Mouse (Mus musculus) brain, embryonic 14.5 days (tissue): ENCODE data around the gene Gad2. TPM values are rescaled to one million over a fixed set of nuclear protein-coding genes. Genes with fewer than 3 reads are reported as not detected.

Experiments
- DNase-seq: peaks from one replicate; pipeline ENCODE4 v3.0.0-alpha.2; 2011; ENCODE audit warnings: low read depth
- CTCF ChIP-seq: fragments of 200-500 bp; IDR thresholded peaks from 2 replicates; pipeline ENCODE4 v1.5.1; 2012; ENCODE audit warnings: inconsistent platforms, mild to moderate bottlenecking, moderate library complexity, borderline replicate concordance; ENCODE audit not compliant: insufficient read depth, insufficient read length; ENCODE audit errors: extremely low read depth
- POLR2A ChIP-seq: fragments of 200-500 bp; IDR thresholded peaks from 2 replicates; pipeline ENCODE4 v1.6.1; 2012; ENCODE audit warnings: mild to moderate bottlenecking, inconsistent platforms, borderline replicate concordance; ENCODE audit not compliant: poor library complexity, insufficient read depth, insufficient read length, severe bottlenecking; ENCODE audit errors: extremely low read depth
- polyA plus RNA-seq: library from polyadenylated mRNA; depleted of rRNA; stranded (reverse); fragments of >200 nt; gene quantifications from 2 replicates; pipeline ENCODE4 v1.2.3, GENCODE M21; 2012

The Gad2 gene
- polyA plus RNA-seq, 1 experiment, result 49.5 TPM

DNA sequence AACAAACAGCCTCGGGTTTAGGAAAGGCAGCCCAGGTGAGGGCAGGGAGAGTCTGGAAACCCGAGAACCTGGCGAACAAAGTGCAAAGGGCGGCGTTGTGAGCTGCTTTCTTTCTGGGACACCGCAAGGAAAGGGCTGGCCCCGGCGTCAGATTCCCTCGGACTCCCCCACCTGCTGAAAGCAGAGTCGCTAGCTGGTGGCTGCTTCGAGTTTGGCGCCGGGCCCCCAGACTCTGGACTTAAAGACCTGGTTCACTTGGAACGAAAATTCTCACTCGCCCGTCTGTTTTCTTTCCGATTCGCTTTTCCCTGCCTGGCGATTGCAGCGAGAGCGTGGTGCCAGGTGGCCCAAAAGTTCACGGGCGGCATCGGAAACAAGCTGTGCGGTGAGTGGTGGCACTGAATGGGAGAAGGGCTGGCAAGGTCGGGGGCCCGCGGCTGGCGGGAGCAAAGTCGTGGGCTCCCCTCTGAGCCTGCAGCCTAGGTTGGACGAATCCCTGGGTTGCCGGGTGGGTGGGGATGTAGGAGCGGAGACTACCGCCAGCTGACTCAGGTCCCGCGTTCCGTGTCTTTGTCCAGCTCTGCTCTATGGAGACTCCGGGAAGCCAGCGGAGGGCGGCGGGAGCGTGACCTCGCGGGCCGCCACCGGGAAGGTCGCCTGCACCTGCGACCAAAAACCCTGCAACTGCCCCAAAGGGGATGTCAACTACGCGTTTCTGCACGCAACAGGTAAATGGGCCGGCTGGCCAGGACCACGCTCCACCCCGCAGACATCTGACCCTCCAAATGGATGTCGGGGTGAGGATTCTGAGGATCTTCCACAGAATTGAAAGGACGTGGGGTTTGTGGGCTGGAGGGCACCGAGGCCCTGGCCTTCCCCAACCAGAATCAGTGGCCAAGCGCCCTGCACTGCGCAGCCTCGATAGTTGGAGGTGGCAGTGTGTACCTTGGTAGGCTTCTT, 1.4 kb downstream of the Gad2 start:
- DNase-seq, result peak; percentile 53

DNA sequence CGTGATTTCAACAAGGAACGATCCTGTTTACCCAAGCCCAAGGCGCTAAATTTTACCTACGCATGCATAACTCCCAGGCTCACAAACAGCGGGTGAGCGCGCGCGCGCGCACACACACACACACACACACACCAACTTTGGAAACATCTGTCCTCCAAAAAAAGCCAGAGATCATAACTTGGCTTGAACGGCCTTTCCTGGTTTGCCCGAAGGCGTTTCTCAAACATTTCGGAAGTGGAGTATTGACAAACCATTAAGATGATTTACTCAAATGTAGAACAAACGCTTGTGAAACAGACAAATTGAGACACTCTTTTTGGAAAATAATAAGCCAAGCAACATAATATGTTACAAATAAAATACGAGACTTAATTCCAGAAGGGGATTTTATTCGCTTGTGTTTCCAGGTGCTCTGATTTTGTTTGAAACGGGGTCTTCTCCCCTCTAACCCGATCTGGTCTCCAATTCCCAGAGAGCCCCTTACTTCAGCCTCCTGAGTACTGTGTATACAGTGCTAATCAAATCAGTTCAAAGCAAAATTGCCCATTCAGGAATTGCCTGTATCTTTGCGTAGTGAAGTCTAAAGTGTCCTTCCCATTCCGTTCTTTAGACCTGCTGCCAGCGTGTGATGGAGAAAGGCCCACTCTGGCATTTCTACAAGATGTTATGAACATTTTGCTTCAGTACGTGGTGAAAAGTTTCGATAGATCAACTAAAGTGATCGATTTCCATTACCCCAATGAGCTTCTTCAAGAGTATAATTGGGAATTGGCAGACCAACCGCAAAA, 2.4 kb downstream of the Gad2 start:
- no peak for TF ChIP-seq CTCF
- TF ChIP-seq POLR2A, result no peak
- peak; percentile 64 for DNase-seq

More for the DNA sequence above, 1.4 kb downstream of the Gad2 start:
- TF ChIP-seq CTCF, result no peak
- TF ChIP-seq POLR2A, result no peak

DNA sequence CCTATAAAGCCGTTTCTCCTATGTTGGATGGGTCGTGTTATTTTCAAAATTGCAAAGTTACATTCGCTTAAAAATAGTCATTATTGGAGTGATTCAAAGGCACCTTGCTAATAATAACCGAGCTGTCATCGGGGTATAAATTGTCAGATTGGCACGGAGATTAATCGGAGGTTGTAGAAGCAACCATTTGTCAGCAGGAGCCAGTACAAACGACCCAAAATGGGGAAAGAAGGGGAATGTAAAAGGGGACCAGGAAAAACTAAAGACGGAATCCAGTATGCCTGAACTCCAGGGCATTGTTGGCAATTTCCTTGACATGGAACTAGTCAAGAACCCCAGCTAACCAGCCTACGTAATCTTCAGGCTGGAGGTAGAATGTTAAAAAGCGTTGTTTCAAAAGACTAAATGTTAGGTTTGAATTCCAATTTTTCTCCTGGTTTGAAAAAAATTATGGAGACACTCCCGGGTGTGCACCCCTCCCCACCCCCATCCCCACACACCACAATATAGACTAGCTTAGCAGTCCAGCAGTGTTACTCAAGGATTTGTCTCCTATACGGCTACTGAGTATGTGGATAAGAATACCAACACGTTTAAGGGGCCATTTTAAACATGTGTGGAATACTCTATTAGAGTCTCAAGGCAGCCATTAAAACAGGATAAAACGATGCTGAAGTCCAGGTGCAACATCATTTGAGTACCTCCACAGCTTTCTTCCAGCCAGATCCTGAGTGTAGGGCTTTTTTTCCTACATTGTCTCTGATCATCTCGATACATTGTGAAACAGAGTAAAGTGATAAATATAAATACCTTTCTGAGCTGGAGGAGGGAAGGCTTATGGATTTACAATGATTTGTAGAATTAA, 3.3 kb downstream of the Gad2 start:
- TF ChIP-seq CTCF, result no peak
- TF ChIP-seq POLR2A, result no peak
- peak; percentile 54 for DNase-seq

DNA sequence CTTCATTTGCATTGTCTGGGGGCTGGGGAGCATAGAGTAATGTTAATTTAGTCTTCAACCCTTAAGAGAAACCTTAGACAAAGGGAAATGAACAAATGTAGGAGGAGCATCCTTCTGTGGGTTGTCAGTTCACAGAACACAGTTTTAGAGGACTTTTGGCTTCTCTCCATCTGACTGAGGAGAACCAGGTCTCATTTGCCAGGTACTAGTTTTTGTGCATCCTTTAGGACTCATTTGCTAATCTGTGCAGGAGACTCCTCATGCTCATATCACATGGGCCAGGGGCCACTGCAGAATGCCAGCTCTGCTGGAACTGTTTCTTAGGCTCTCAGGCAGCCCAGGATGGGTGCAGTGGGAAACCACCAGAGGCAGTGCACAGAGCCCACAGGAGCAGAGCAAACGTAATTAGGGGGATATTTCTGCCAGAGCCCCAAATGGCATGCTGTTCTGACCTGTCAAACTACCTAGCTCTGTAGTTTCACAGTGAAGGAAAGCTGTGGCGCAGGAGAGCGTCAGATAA, 5.2 kb downstream of the Gad2 start:
- TF ChIP-seq POLR2A (no peak), CTCF (peak; percentile 1; the same call in 1 of the 2 replicates)
- peak; percentile 63 for DNase-seq

GRCm38 (mm10) chr2:22627819-22628432, 5.9 kb downstream of the Gad2 start:
- peak; percentile 67 for DNase-seq
- TF ChIP-seq POLR2A (no peak), CTCF (no peak)

GRCm38 (mm10) chr2:22634766-22635165, 12.8 kb downstream of the Gad2 start:
- peak; percentile 54 for DNase-seq
- no peak for TF ChIP-seq POLR2A
- TF ChIP-seq CTCF, result peak; percentile 56; the same call in 1 of the 2 replicates

- DNase-seq, result peak; percentile 76
- TF ChIP-seq POLR2A (no peak), CTCF (no peak)
These were observed 24.1 kb downstream of the Gad2 start for GRCm38 (mm10) chr2:22646134-22646533.

DNA sequence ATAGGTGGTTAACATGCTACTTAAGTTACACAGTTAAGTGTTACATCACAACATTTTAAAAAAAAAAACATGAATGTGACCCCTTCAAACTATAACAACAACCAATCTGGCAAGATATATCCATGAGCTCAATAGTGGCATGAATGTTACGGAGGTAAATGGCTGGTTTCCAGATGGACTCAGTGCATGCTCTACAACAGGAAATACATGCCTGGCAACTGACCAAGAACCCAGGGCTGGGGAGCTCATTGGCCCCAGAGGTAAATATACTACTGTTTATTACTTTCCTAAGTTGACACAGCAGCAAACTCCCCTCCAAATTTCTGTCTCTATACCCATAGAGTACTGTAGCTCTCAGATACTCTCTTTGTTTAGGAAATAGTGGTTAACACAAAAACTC, 26.4 kb downstream of the Gad2 start:
- no peak for TF ChIP-seq POLR2A
- no peak for TF ChIP-seq CTCF
- no peak for DNase-seq

DNA sequence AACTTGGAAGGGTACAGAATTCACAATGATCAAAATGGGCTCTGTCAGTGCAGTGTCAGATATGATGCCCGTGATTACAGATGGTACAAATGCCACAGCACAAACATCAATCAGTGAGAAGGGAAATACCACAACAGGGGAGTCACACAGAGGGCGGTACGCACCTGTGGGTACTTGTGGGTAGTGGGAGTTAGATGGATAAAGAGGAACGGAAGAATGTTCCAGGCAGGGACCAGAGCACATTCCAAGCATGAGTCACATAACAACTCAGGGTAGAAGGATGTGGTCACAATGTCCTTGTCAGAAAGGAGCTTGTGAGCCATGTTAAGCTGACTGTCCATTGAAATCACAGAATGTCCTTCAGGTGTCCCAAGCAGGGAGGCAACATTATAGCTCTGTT, 29.8 kb downstream of the Gad2 start:
- TF ChIP-seq CTCF, result no peak
- TF ChIP-seq POLR2A, result no peak
- DNase-seq, result no peak

GRCm38 (mm10) chr2:22663731-22664130, 41.7 kb downstream of the Gad2 start:
- DNase-seq, result no peak

DNA sequence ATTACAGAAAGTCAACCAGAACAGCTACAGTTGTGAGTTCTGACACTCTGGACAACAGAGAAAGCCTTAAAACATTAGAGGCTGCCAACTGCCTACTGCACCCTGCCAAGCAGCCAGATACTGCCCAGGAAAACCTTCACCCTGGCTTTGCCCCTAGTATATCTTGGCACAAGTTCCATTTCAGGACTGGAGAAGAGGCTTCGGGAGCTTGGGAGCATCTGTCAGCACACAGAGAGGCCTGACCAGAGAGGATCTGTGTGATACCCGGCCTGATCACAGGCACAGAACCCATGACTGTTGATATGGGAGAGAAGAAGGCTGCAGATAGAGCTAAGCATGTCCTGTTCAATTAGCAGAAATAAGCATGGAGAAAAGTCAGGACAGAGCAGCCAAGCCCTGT, 48.4 kb downstream of the Gad2 start:
- TF ChIP-seq CTCF (no peak), POLR2A (no peak)
- DNase-seq, result peak; percentile 16

More at GRCm38 (mm10) chr2:22663731-22664130, 41.7 kb downstream of the Gad2 start:
- TF ChIP-seq CTCF (no peak), POLR2A (no peak)
